Mouse (Mus musculus) testis, postnatal 10 days (tissue): ENCODE measurements at regions not wholly inside any gene's neighbourhood (a gene's known extent, or its start where the extent isn't known, plus 50 kb on each side); places are given as distances from the start of the nearest gene placed in this dataset.

Experiments
- DNase-seq: peaks from one replicate; pipeline ENCODE4 v3.0.0; 2021; ENCODE audit warnings: low spot score

DNA sequence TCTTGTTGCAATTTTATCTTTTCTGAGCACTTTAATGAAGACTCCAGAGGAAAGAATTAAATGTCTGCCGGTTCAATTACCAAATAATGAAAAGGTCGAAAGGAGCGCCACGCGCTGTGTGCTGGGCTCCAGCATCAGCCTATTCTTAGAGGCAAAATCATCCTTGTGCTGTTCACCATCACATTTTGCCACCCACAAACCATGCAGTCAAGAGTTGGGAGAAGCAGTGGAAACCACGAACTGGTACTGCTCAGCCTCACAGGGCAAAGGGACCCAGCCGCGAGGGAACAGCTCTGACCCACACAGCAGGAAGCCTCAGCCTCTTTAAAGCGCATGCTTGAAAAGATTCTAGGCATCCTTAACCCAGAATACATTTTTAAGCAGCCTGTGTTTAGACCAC lies 134.0 kb upstream of the Pum3 start:
- no peak for DNase-seq

- DNase-seq, result no peak
Observed at GRCm38 (mm10) chr19:27558199-27558598, 128.6 kb upstream of the Pum3 start.

DNA sequence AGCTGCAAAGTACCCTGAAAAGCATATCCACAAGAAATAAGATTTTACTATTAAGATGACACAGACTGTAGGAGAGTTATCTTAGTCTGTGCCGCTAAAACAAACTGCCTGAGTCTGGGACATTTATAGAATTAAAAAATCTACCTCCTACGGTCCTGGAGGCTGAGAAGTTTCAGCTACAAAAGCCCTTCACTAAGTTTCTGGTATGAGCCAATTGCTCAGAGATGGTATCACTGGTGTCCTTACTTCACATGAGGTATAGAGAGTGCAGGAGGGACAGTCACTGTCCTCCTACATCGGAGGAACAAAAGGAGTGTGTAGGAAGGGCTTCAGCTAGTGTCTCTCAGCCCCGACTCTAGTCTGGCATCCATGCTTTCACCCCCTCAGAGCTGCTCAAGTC lies 127.1 kb upstream of the Pum3 start:
- no peak for DNase-seq

DNA sequence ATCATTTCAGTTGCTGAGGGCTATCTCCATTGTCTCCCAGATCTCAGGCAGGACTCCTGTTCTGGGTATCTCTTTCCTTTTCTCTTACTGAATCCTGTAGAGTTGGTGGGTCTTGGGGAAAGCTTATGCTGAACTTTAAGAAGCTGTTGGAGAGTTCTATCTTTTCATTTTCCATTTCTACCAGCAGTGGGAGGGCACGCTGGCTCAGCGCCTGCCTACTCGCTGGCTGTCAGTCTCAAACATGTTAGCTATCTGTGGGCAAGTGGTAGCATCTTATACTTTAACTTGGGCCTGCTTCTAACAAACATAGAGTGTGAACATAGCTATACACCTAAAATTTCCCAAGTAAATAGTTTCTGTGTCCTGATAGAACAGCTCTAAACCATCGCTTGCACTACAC lies 125.2 kb upstream of the Pum3 start:
- DNase-seq, result no peak

GRCm38 (mm10) chr19:27553266-27553665 lies 123.6 kb upstream of the Pum3 start:
- no peak for DNase-seq

- DNase-seq, result no peak
Observed at GRCm38 (mm10) chr19:27537746-27538145, 108.1 kb upstream of the Pum3 start.

DNA sequence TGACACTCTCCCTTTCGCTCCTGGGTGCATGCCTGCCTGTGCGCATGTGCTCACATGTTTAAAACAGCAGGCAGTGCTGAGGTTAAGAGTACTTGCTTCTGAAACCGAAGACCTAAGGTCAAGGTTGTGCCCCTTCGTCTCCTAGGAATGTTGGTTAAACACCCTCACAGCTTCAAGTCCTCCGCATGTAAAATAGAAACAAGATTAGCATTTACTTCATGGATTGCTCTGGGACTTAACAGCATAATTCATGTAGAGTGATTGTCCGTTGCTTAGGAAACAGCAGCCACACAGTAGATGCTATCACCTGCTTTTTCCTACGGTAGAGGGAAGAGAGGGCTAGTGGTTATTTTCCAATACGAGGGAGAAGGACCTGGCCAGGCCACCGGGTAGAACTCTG lies 107.4 kb upstream of the Pum3 start:
- DNase-seq, result no peak

DNA sequence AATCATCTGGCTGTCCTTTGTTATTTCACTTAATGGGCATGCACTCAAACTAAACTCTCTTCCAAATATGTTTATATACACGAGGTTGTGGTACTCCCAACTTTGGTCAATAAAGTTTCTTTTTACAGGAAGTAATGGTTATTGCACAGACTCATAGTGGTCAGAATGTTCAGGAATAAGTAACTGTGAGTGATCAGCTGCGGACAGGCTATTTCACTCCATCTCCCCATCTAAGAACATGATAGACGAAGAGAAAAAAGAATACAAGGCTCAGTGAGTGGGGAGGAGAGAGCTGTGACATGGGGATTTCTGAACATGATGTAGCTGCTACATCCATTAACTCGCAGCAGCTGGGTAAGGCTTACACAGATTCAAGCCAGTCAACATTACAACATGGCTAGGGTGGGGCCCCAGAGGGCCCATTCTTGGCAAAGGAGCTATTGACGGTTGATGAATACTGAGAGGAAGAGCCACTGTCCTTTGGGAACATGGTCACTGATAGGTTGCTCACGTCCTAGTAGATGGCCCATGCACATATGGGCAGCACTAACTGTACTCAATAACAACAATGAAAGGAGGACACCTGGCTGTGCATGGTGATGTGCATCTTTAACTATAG lies 98.4 kb upstream of the Pum3 start:
- no peak for DNase-seq

GRCm38 (mm10) chr19:27519326-27520061 lies 89.9 kb upstream of the Pum3 start:
- no peak for DNase-seq

- DNase-seq, result peak; percentile 45
Observed at GRCm38 (mm10) chr19:27514267-27514666, 84.6 kb upstream of the Pum3 start.

DNA sequence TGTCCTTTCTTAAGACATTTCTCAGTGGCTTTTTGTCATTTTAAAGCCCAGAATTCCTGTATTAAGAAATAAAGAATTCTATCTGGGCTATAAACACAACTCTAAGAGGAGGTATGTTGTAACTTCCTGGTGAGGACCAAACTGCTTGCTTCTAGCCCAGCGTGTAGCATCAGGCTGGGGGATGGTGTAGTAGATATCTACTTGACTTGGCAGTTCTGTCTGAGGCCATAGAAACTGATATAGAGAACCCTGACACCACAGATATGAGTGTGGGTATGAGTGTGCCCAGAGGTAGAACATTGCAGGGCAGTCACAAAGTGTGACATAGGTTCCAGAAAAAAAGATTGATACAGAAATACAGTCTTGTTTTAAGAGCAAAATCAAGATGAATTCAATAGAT lies 83.9 kb upstream of the Pum3 start:
- DNase-seq, result no peak

DNA sequence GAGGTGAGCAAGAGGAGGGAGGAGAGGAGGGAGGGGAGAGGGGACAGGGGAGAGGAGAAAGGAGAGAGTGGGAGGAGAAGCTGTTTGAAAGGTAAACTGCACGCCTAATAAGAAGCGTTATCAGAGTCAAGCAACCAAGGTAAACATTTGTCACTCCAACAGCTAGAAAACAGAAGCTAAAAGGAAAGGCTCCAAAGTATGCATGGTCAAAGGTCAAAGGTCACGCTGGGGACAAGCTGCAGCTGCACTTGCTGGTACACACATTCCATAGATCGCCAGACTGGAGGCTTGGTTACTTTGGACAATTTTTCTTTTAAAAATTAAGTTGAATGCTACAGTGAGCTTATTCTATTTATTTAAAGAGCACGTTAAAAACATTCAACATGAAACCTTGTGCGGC lies 81.7 kb upstream of the Pum3 start:
- DNase-seq, result no peak

GRCm38 (mm10) chr19:27509956-27510639 lies 80.5 kb upstream of the Pum3 start:
- DNase-seq, result no peak

DNA sequence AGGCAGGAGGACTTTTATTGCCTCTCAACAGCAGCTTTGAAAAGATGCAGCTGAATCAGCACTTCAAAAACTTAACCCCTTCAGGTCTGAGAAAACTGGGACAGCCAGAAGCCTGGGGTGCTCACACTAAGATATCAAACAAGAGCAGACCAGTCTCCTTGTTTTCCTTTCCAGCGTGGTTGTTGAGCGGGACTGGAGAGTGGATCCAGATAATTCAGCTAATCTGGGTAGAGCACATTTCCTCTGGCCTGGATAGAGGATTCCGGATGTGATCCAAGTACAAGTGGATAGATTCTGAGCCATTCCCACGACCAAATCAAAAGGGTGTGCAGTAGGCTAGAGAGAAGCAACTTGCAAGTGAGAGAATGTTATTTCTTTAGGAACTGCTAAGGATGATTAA lies 68.7 kb upstream of the Pum3 start:
- no peak for DNase-seq

DNA sequence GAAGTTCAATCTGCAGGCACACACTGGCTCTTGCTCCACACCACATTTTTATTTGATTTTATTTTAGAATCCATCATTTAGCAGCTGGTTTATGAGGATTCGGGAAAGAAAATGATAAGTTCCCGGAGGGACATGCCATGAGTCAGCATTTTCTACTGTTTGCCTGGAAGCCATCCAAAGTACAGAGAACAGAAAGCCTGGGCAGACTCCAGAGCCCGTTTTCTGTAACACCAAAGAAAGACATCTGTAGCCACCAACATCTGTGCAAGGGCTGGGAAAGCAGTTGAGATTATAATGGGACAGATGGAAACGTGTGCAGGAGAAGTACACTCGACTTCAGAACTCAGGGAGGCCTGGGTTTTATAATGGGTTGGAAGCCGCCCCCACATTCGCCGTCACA lies 62.8 kb upstream of the Pum3 start:
- DNase-seq, result no peak

DNA sequence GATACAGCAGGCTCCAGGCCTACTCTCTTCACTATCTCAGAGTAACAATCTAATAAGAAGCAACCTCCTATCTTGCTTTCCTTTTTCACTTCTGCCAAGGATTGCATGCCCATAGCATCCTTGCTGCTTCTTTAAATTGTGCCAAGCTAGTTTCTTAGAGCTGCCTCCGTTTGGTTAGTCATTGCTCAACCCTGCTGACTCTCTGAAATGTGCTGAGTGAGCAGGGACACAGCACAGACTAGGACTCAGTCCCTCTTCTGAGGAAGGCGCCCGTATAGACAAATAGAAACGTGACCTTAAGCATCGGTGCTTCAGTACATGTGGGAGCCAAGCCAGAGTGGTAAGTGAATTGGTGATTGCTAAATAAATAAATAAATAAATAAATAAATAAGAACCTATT lies 62.2 kb upstream of the Pum3 start:
- DNase-seq, result no peak

GRCm38 (mm10) chr19:27489053-27489452 lies 59.4 kb upstream of the Pum3 start:
- no peak for DNase-seq
